Mouse (Mus musculus): Measurements from ENCODE around the gene Zfp839.

- TF ChIP-seq CTCF (IDR thresholded peaks at IDR 0.05; ENCODE audit: low read depth), result no peak
- TF ChIP-seq EP300 (IDR thresholded peaks at IDR 0.05; ENCODE audit: low read depth), result no peak
These were observed 33.2 kb upstream of the Zfp839 start for GRCm38 (mm10) chr12:110816833-110817232.

All from liver, postnatal 0 days (tissue).